Mouse (Mus musculus) lung, postnatal 14 days (tissue): ENCODE measurements around the gene Clasp2.
"Not testable (repeated sequence)": the region's sequence is repeated elsewhere in the genome, so short reads cannot be mapped to it uniquely, and the experiment has no call there.

ENCODE experiments used
- DNase-seq: peaks from one replicate; pipeline ENCODE4 v3.0.0; 2021

Gene Clasp2

DNA sequence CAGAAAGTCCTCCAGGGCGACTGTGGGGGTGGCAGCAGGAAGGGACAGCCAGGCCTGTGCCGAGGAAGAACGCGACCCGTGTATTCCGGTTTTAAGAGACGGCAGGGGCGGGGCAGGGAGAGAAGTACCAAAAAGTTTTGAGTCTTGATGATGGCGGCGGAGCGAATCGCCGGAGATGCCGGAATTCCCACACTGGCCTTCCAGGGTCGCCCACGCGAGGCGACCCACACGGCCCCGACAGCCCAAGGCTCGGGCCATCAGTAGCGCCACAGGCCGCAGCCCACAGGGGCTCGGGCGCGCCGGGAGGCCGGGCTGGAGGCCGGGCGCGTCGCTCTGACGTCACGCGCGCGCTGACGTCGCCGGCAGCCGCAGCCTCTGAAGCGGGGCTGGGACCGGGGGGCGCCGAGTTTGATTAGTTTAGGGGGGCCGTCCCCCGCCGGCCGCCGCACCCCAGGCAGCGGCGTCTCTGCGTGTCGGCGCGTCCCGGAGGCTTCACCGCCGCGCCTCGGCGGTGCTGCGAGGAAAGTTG lies at the start of gene Clasp2:
Gene Clasp2 (plus strand): TSS at position 366 of the 529 bp plus-strand sequence.
- peak; percentile 79 for DNase-seq

DNA sequence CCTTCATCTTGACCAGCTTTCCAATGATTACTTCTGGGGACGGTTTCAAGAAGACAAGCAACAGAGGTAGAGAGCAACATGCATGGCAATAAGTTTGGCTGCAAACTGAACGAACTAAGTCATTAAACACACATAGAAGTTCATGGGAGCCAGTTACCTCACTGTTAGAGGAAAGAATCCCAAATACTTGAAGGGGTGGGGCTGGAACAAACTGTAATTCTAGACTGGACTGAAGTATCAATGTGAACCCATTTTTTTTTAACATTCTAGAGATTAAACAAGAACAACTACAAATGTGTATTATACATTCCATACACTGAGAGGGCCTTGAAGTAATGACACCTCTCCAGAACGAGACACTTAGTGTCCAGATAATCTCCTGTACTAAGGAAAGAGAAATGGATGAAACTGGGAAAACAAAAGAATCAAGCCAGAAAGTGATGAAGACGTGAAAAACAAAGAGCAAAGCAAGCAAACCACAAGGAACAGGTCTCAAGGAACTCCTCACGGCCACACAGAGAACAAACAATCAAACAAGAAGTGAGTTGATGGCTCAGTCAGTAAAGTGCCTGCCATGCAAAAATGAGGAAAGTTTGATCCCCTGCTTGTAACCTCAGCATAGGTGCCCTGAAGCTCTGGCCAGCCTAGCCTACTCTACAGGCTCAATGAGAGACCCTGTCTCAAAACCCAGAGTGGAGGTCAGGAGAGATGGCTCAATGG lies 39.7 kb upstream of the Clasp2 start:
- DNase-seq, result no peak

- no peak for DNase-seq
Observed at GRCm38 (mm10) chr9:113706108-113706507, 35.2 kb upstream of the Clasp2 start.

DNA sequence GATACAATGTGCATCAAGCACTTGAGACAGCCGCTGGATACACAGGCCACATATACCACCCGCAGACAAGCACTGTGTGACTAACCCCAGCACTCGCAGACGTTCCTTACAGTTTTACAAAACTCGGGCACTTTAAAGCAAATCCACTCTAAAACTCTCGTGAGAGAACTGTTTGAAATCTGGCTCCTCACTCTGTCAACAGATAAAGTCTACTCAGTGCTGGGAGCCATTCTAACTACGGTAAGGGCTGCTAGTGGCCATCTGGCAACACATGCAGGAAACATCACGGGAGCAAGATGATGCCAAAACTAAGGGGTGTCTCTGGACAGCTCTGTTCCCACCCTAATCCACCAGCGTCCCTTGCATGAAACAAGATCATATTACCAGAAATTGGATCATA lies 34.4 kb upstream of the Clasp2 start:
- DNase-seq, result no peak

DNA sequence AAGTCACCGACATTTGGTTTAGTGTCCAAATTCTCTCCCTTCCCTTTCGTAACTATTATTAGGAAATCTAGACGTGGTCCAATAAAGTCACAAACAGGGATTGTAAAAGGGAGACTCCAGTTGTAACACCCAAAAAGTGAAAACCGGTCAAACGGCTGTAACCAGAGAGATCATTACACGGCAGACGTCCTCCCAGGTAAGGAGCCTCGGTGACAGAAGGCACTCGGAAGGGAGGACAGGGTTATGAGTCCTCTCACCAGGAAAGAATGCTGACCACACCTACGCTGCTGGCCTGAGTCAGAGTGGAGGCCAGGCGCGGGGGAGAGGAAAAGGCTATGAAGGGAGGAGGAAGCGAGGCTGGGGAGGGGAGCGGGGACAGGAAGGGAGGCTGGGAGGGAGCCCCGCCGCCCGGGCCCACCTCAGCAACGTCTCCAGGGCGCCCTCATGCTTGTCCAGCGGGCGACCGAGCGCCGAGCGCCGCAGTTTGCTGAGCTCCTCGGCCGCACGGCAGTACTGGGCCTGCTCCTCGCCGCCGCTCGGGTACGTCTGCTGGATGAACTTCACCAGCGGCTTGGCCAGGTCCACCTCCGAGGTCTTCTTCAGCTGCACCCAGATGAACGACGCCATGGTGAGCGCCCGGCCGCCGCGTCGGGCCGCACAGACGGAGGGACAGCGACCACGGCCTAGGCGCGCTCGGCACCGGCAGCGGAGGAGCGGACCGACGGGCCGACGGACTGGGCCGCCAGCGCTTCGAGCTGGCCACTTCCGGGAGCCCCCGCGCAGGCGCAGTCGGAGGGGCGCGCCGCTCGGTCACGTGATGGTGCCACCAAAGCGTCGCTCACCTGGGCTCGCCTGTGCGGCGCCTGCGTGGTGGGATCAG lies 33.6 kb upstream of the Clasp2 start, which contains the start of gene Pdcd6ip:
Gene Pdcd6ip (minus strand): TSS at position 779 of the 880 bp plus-strand sequence.
- DNase-seq, result peak; percentile 93

- DNase-seq, result no peak
Observed at GRCm38 (mm10) chr9:113708361-113709280, 32.7 kb upstream of the Clasp2 start.

DNA sequence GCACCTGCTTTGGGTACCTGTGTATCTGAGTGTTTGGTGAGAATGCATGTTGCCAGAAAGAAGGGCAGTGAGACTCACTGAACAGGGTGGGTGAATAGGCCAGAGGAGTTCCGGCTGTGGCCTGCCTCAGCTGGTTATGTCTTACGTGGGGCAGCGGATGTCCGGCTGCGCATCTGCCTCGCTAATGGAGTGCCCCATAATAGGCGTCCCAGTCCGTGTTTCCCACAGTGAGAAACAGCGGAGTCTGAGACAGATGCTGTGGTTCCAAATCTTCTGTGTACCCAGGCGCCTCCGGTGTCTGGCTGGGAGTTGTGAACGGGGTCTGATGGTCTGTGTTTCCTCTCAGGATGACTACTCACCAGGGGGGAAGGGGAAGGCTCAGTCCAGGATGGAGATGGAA lies 30.4 kb upstream of the Clasp2 start:
- DNase-seq, result no peak

DNA sequence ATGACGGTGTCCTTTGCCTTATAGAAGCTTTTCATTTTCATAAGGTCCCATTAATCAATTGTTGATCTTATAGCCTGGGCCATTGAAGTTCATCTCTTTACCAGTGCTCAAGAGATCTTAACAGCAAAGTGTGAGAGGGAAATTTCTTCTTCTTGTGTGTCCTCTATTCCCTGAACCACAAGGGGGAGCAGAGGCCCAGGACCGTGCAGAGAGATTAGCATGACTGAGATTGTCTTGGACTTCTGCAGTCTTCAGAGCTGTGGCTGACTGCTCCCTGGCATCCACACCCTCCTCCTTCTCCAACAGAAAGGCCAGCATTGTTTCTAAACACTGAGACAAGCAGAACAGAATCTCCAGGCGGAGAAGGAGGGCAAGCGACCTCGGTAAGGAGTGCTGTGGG lies 22.2 kb upstream of the Clasp2 start:
- DNase-seq, result peak; percentile 51

DNA sequence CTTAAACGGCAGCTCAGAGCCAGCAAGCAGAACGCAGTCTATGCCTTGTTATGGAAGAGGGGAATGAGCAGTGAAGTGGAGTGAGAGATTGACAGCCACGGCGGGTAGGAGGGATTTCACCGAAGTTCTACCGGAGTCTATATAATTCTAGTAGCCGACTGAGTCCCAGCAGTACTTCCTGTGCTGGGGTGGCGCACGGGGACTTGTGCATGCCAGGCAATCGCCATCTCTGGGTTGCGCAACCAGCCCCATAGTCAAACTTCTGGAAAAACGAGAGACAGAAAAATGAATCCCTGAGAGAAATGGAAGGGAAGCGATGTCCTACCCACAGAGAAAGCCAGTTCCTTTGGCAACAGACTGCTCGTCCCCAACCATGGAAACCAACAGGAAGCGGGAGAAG lies 16.6 kb upstream of the Clasp2 start:
- DNase-seq, result no peak

DNA sequence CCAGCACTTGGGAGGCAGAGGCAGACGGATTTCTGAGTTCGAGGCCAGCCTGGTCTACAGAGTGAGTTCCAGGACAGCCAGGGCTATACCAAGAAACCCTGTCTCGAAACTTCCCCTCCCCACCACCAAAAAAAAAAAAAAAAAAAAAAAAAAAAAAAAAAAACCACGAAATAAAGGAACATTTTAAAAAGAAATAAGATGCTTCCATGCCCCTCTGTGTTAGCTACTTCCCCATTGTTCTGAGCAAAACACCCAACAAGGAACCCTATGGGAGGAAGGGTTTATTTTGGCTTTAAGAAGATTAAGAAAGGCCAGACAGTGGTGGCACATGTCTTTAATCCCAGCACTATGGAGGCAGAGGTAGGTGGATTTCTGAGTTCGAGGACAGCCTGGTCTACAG lies 15.7 kb upstream of the Clasp2 start:
- DNase-seq, result not testable (repeated sequence)

- no peak for DNase-seq
Observed at GRCm38 (mm10) chr9:113726131-113726530, 15.1 kb upstream of the Clasp2 start.

- DNase-seq, result no peak
Observed at GRCm38 (mm10) chr9:113726991-113727680, 14.1 kb upstream of the Clasp2 start.

- no peak for DNase-seq
Observed at GRCm38 (mm10) chr9:113731540-113731939, 9.7 kb upstream of the Clasp2 start.

DNA sequence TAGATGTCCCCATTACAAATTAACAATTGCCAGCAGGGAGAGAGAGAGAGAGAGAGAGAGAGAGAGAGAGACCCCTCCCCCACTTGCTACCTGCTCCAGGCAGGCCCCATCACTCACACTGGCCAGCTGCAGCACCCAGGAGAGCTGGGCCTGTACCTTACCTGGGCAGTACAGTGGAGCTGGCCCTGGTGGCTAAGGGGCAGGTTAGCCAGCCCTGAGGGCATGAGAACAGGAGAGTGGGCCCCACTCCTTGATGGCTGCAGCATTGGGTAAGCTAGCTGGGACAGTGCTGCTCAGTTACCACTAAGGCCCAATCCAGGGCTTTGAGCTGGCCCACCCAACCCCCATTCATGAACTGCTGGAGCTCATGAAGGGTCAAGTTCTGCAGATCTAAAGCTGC lies 5.4 kb upstream of the Clasp2 start:
- DNase-seq, result no peak

DNA sequence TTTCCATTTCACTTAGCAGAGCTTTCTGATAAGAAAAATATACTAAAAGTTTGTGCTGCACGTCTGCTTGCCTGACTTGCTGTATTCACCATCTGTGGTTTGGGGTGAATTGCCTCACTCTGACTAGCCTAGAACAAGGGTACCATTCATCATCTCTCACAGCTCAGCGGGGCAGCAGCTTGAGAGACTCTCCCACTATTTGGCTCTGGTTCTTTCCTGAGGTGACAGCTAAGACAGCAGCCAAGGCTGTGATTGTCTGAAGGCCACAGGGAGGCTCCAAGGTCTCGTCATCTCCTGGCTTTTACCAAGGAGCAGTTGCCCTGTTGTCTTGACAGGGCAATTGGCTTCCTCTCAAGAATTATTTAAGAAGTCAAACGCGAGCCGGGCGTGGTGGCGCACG lies 3.3 kb upstream of the Clasp2 start:
- DNase-seq, result no peak

DNA sequence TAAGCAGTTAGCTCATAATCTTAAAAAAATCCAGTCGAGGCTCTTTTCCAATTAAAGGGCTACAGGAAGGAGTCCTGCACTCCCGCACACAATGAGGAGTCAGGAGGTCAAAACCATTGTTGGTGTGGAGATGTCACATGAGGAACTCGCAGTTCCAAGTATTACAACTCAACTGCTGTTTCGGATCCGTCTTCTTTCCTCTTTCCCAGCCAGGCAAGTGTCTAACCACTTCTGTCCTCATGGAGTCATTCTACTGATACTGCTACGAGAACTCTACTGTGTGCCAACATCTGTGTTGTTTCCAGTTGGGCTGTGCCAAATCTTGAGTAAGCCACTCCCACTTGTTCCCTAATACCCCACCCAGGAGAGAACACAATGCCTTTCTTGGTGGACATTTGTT lies 2.3 kb upstream of the Clasp2 start:
- DNase-seq, result peak; percentile 13

GRCm38 (mm10) chr9:113741637-113742137 lies 414 bp downstream of the Clasp2 start:
- DNase-seq, result peak; percentile 37

DNA sequence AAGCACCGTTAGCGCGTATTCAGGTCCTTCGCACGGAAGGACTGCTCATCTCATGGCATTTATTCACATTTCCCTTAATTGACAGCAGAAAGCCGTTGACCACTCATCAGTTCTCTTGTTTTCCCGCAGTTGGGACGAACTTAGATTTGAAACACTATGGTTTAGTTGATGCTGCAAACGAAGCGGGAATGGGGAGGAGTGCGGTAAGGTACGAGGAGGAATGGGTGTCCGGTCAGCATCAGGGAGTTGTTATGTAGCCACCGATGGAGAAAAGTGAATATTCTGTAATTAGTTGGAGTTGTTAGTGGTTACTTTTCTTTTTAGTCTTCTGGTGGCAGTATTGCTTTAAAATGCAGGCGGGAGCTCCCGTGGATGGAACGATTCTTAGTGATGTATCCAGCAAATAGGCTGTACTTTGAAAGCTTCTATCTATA lies 1.1 kb downstream of the Clasp2 start:
- DNase-seq, result peak; percentile 5

DNA sequence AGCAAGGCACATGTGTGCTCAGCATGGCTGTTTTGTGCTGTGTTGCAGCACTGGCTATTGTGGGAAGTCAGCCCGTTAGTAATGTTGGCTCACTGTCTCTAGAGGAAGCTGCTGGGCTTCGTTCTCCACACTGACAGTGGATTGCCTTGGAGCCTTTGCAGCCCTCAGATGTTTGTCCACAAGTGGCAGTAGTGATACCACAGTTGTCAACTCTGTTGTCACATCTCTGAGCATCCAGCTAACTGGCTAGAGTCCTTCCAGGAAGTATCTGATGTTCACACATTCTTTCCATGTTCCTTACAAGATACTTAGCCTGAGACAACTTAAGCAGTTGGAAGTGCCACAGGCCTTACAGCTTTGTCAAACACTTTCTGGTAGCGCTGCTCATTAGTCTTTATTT lies 2.0 kb downstream of the Clasp2 start:
- no peak for DNase-seq

GRCm38 (mm10) chr9:113749356-113749755 lies 8.1 kb downstream of the Clasp2 start:
- DNase-seq, result peak; percentile 31

- no peak for DNase-seq
Observed at GRCm38 (mm10) chr9:113755888-113756719, 14.8 kb downstream of the Clasp2 start.
